Mouse (Mus musculus) forebrain, embryonic 16.5 days (tissue): ENCODE measurements around the gene Efcab2. TPM values are rescaled to one million over a fixed set of nuclear protein-coding genes. Genes with fewer than 3 reads are reported as not detected.
A peak's percentile ranks its signal among the peaks of the same experiment; 100 is the strongest.

Experiments
- ATAC-seq: fragments of 200-750 bp; cut with Nextera tagmentation; 2 replicates; pipeline ENCODE4 v1.8.0; 2017; ENCODE audit warnings: mild to moderate bottlenecking, moderate library complexity
- H3K27ac ChIP-seq: fragments of 300-500 bp; sonication (generic); 2 replicates; pipeline ENCODE4 v1.5.1; 2014; ENCODE audit warnings: low read length, control low read depth
- H3K27me3 ChIP-seq: fragments of 300-500 bp; sonication (generic); replicated peaks from 2 replicates; pipeline ENCODE4 v1.6.1; 2014; ENCODE audit warnings: low read length; ENCODE audit not compliant: control insufficient read depth, insufficient read depth
- H3K36me3 ChIP-seq: fragments of 300-500 bp; sonication (generic); 2 replicates; pipeline ENCODE4 v1.6.1; 2014; ENCODE audit not compliant: control insufficient read depth, insufficient read depth
- H3K4me1 ChIP-seq: fragments of 300-500 bp; sonication (generic); replicated peaks from 2 replicates; pipeline ENCODE4 v1.6.1; 2014; ENCODE audit warnings: low read length; ENCODE audit not compliant: control insufficient read depth, insufficient read depth
- H3K4me2 ChIP-seq: fragments of 300-500 bp; sonication (generic); 2 replicates; pipeline ENCODE4 v1.6.1; 2014; ENCODE audit warnings: mild to moderate bottlenecking, low read length, control low read depth
- H3K4me3 ChIP-seq: fragments of 300-500 bp; sonication (generic); replicated peaks from 2 replicates; pipeline ENCODE4 v1.5.1; 2014; ENCODE audit warnings: mild to moderate bottlenecking, low read length, control low read depth
- H3K9ac ChIP-seq: fragments of 300-500 bp; sonication (generic); replicated peaks from 2 replicates; pipeline ENCODE4 v1.6.1; 2014; ENCODE audit warnings: low read depth, low read length, control low read depth
- H3K9me3 ChIP-seq: fragments of 300-500 bp; sonication (generic); 2 replicates; pipeline ENCODE4 v1.6.1; 2016; ENCODE audit warnings: low read length; ENCODE audit not compliant: control insufficient read depth
- WGBS: fragments of 180-500 bp; shearing (Covaris S2); extraction: QIAGEN DNeasy Blood & Tissue Kit; methylation state at CpG from one replicate; pipeline ENCODE4 v1.1.7; 2014; 5-methylcytosine and 5-hydroxymethylcytosine counted together
- polyA plus RNA-seq: library from polyadenylated mRNA; unstranded; fragments of >200 nt; fragmentation: Nextera tagmentation; extraction: Ambion mirVana; gene quantifications from 2 replicates; pipeline ENCODE4 v1.2.1, GENCODE M21; 2015

Efcab2 gene
- 7.1 TPM in 2 replicates for polyA plus RNA-seq

DNA sequence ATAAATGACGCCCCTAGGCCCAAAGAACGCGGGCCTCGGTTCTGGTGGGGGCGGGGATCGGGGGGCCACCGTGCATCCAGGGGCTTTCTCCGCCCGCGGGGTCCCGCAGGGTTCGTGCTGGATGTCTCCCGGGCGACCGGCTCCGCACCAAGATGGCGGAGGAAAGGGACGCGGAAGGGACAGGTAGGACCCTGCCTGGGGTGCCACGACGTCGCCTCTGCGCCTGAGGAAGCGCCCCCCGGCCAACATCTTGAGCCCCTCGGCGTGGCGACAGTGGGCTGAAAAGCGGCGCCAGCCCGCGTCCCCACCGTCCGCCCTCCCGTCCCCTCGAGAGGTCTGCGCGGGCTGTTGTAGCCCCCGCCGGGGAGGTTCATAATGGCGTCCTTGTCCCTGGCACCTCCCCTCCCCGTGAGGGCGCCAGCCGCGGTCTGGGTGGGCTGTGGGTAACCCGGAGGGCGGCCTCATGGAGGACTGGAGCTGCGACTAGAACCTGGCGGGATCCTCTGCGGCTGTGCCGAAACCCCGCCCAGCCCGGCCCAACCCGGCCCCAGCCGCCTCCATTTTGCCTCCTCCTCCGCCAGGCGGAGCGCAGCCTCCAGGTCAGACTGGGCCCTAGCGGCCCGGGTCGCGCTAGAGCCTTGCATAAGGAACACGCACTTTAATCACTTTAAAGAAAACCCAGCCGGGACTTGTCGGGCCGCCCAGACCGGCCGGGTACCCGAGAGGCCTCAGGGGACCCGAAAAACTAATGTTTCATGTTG is at the start of gene Efcab2:
TSS of gene Efcab2 (plus strand) at position 135 of the 761 bp plus-strand sequence.
- WGBS = under 1% methylated on average over 61 of the region's 70 CpGs
- no peaks in the 10 kb centered on the region for H3K9me3 ChIP-seq
- peak within 1 kb of the TSS; percentile 64 for H3K4me2 ChIP-seq

DNA sequence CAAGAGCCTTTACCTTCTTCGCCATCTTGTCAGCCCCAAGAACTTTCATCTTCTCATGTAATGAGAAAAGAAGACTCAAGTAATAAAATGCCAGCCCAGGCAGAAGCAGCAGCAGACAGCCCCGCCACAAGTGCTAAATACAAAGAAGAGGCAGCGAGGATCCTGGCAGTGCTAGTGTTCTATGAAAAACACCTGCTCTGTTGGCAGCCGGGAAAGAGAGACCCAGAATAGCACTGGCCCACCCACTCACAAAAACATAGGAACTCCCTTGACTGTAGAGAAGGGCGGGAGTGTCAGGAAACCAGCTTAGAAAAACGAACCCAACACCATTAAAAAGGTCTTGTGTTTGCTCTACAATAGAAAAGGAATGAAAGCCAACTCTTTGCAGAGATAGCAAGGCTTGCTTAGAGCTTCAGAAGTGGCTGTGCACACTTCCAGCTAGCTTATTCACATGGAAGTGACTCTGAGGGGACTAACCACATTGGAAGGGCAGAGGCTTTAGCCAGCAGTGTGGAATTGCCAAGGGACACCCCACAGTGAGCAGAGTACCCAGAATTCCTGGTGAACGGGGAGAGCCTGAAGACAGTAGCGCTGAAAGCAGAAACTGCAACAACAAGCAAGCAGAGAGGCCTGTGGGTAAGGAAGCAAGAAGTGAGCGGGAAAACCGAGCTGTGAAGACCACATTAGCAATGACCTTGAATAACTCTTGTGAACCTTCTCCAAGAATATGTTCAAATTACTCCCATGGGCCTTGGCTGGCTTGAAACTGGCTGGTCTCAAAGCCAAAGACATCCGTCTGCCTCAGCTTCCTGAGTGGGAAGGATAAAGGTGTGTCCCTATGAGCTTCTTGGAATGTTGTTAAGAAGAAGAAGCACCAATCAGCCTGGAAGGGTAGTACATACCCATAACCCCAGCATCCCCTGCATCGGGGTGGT is 47.8 kb upstream of the Efcab2 start:
- H3K4me1 ChIP-seq = no peaks in the 10 kb centered on the region
- no peak overlapping the region for H3K27ac ChIP-seq
- no peak overlapping the region for H3K9ac ChIP-seq
- no peak for ATAC-seq
- no peaks in the 10 kb centered on the region for H3K9me3 ChIP-seq
- H3K4me3 ChIP-seq = no peak overlapping the region
- H3K36me3 ChIP-seq = no peaks in the 10 kb centered on the region
- H3K4me2 ChIP-seq = no peak overlapping the region
- whole genome bisulfite sequencing = 62% methylated on average over 12 of the region's 12 CpGs
- no peaks in the 10 kb centered on the region for H3K27me3 ChIP-seq

More for the DNA sequence above, at the start of gene Efcab2:
- ATAC-seq = peak; percentile 97
- Histone ChIP-seq H3K4me3 (peak within 1 kb of the TSS; percentile 82), H3K27me3 (no peaks in the 10 kb centered on the region), H3K27ac (peak within 1 kb of the TSS; percentile 98), H3K9ac (peak within 1 kb of the TSS; percentile 100), H3K36me3 (no peaks in the 10 kb centered on the region), H3K4me1 (no peaks in the 10 kb centered on the region; the same call in 1 of the 2 replicates)

DNA sequence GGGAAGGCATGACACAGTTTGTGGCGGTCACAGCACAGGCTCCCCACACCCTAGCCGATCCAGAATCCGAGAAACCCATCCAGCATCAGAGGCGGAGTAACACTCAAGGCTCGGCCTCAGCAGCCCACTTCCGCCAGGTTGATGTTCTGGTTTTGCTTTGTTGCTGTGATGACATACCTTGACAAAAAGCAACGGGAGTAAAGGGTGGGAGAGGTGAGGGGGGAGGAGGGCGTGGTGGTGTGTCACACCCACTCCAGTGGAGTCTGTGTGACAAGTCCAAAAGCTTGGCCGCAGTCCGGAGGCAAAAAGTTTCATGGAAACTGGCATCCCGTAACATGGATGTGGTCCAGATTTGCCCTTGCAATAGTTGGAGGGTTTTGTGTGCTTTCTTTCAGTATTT is 45.6 kb upstream of the Efcab2 start:
- Histone ChIP-seq H3K4me2 (no peak overlapping the region), H3K27me3 (no peaks in the 10 kb centered on the region), H3K36me3 (no peaks in the 10 kb centered on the region), H3K9me3 (no peaks in the 10 kb centered on the region), H3K9ac (no peak overlapping the region), H3K27ac (no peak overlapping the region), H3K4me1 (no peaks in the 10 kb centered on the region), H3K4me3 (no peak overlapping the region)
- WGBS = 87% methylated on average over 11 of the region's 11 CpGs
- ATAC-seq = no peak

DNA sequence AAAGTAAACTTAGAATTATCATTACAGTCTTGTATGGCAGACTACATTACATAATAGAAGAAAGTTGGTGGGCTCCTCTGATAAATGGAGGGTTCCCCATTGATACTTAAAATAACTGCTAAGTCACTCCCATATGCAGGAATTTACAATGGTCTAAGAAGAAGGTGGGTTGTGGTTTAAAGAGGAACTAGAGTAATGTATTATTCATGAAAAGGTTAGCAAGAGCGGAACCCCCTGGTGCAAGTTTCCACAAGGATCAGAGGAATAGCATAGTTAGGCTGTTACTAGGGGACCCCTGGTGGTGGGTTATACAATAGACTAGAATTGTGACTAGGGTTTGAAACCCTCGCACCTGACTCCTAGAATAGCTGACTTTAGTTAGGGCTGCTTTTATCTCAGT is 45.2 kb upstream of the Efcab2 start:
- 63% methylated on average over 2 of the region's 2 CpGs for WGBS

DNA sequence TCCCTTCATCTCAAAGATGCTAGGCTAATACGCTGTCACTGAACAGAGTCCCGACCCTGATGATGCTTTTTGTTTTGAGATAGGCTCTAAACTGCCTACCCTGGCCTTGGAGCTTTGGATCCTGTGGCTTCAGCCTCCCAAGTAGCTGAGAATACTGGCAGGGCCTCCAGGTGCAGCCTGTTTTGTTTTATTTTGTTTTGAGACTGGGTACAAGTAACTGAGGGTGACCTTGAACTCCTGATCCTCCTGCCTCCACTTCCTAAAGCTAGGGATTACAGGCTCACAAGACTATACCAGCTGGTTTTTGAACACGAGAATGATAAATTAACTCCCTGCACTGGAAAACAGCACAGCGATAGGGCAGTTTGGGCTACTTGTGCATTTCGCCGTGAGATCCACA is 40.7 kb upstream of the Efcab2 start:
- Histone ChIP-seq H3K4me1 (peaks cover 12% of the 10 kb centered on the region), H3K4me2 (no peak overlapping the region), H3K27ac (no peak overlapping the region), H3K9me3 (no peaks in the 10 kb centered on the region), H3K27me3 (no peaks in the 10 kb centered on the region), H3K36me3 (no peaks in the 10 kb centered on the region), H3K4me3 (no peak overlapping the region), H3K9ac (no peak overlapping the region)
- 86% methylated on average over 6 of the region's 6 CpGs for WGBS
- no peak for ATAC-seq

More for the DNA sequence above, 45.2 kb upstream of the Efcab2 start:
- H3K36me3 ChIP-seq = no peaks in the 10 kb centered on the region
- H3K27me3 ChIP-seq = no peaks in the 10 kb centered on the region
- H3K9ac ChIP-seq = no peak overlapping the region
- H3K9me3 ChIP-seq = no peaks in the 10 kb centered on the region
- no peak overlapping the region for H3K4me3 ChIP-seq
- no peak overlapping the region for H3K4me2 ChIP-seq
- no peak for ATAC-seq
- no peak overlapping the region for H3K27ac ChIP-seq
- H3K4me1 ChIP-seq = no peaks in the 10 kb centered on the region

DNA sequence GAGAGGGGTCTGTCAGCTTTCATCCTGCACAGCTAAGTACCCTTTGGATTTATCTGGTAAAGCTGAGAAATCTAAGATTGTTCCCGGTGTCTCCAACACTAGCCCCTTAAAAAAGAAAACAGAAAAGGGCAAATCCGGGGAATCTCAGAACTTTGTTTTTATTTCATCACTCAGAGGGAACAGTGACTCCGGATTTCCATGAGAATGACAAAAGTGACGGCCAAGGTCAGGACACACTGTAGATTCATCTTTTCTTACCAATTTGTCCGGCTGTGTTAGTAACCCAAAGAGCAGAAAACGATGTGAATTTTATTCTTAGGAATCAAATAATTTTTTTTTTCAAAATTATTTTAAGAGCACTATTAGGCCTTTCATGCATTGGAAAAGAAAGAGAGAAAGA is 37.8 kb upstream of the Efcab2 start:
- 77% methylated on average over 6 of the region's 6 CpGs for WGBS
- ATAC-seq = no peak
- Histone ChIP-seq H3K36me3 (no peaks in the 10 kb centered on the region), H3K27ac (no peak overlapping the region), H3K27me3 (no peaks in the 10 kb centered on the region), H3K4me2 (no peak overlapping the region), H3K9ac (peak overlapping the region; percentile 58; the same call in 1 of the 2 replicates), H3K9me3 (no peaks in the 10 kb centered on the region), H3K4me1 (peaks cover 12% of the 10 kb centered on the region), H3K4me3 (no peak overlapping the region)

DNA sequence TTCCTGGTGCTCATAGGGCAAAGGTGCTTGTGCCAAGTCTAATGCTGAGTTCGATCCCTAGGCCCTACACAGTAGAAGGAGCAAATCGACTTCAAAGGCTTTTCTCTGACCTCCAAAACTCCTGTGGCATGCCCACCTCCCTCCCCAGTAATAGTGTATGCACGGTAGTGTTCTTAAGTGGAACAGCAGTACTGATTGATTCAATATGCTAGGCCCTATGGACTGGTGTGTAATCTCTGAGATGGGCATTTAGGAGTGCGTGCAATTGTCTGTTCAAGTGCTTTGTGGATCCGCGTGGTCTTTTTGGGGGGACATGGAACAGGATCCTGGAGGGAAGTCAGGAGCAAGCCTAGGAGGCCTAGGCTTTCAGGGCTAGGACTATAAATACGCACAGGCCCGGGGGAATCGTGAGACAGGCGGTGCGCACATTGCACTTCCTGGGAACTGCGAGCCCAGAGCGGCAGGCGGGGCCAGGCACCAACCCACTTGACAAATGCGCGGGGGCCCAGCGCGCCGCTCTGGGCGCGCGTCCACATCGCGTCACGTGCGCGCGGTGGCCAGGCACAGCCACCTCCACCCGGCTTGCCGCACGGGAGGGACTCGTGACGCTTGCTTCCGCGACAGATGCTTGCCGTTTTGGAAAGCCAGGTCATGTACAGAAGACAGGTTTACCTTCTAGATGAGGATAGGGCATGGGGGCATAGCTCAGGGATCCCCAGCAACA is 37.2 kb upstream of the Efcab2 start:
- H3K4me1 ChIP-seq = peaks cover 12% of the 10 kb centered on the region
- H3K36me3 ChIP-seq = no peaks in the 10 kb centered on the region
- no peaks in the 10 kb centered on the region for H3K9me3 ChIP-seq
- no peaks in the 10 kb centered on the region for H3K27me3 ChIP-seq
- H3K27ac ChIP-seq = peak overlapping the region; percentile 64
- H3K4me3 ChIP-seq = peak overlapping the region; percentile 50
- WGBS = 3% methylated on average over 36 of the region's 36 CpGs
- H3K9ac ChIP-seq = peak overlapping the region; percentile 58
- peak overlapping the region; percentile 68 for H3K4me2 ChIP-seq
- peak; percentile 97 for ATAC-seq

DNA sequence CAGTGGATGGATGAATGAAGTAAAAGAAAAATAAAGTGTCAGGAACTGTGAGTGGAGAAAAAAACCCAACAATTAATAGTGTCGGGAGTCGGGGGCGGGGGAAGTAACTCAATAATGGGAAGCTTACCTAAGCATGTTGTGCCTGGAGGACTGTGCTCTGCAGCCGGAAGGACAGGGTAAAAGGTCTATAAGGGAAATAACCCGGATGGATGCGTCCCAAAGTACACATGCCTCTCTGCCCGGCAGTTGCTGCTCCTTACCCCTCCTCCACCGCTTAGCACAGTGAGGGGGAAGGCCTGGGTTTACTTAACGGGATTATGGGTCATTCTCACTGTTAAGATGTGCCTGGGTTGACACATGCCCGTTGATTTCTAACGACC is 36.6 kb upstream of the Efcab2 start:
- Histone ChIP-seq H3K27me3 (no peaks in the 10 kb centered on the region), H3K36me3 (no peaks in the 10 kb centered on the region), H3K4me3 (peak overlapping the region; percentile 50), H3K9ac (peak overlapping the region; percentile 58), H3K9me3 (no peaks in the 10 kb centered on the region), H3K4me2 (peak overlapping the region; percentile 68), H3K4me1 (peaks cover 12% of the 10 kb centered on the region), H3K27ac (peak overlapping the region; percentile 64)
- ATAC-seq = peak; percentile 70
- WGBS = 1% methylated on average over 11 of the region's 11 CpGs

DNA sequence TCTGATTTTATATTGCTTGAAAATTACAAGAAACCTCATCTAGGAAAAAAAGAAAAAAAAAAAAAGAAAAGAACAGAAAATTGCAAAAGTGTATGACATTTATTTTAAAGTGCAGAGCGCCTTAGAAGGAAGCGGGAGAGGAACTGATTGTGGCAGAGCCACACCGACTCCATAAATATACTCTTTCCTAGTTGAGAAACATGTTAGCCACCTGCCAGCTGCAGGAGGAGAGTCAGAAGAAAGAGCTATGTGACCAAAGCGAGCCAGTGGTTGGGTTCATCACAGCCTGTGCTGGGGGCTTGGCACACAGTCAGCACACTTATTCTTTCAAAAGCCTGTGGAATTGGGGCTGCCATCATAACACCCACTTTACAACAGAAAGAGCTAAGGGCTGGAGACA is 33.2 kb upstream of the Efcab2 start:
- Histone ChIP-seq H3K9ac (no peak overlapping the region), H3K4me2 (no peak overlapping the region), H3K4me3 (no peak overlapping the region), H3K27me3 (no peaks in the 10 kb centered on the region), H3K36me3 (no peaks in the 10 kb centered on the region), H3K4me1 (peaks cover 12% of the 10 kb centered on the region), H3K27ac (no peak overlapping the region), H3K9me3 (no peaks in the 10 kb centered on the region)
- 87% methylated on average over 4 of the region's 4 CpGs for WGBS
- ATAC-seq = no peak
